Mouse (Mus musculus) erythroblast, embryonic 14.5 days (primary cell): Measurements from ENCODE around the gene Fam126a. TPM values are rescaled to one million over a fixed set of nuclear protein-coding genes. Genes with fewer than 3 reads are reported as not detected.

Source experiments
- H3K27me3 ChIP-seq: 2 replicates; pipeline ENCODE4 v1.6.1; 2012; ENCODE audit warnings: inconsistent platforms; ENCODE audit not compliant: control insufficient read depth
- H3K36me3 ChIP-seq: 2 replicates; pipeline ENCODE4 v1.6.1; 2012; ENCODE audit warnings: mild to moderate bottlenecking, inconsistent platforms; ENCODE audit not compliant: control insufficient read depth
- H3K4me1 ChIP-seq: 2 replicates; pipeline ENCODE4 v1.6.1; 2012; ENCODE audit warnings: inconsistent platforms; ENCODE audit not compliant: control insufficient read depth
- H3K4me3 ChIP-seq: replicated peaks from 2 replicates; pipeline ENCODE3; 2012; ENCODE audit warnings: moderate library complexity, mild to moderate bottlenecking, inconsistent platforms
- H3K9me3 ChIP-seq: 2 replicates; pipeline ENCODE4 v1.6.1; 2012; ENCODE audit warnings: low read length, inconsistent platforms, mixed read lengths; ENCODE audit not compliant: control insufficient read depth
- GATA1 ChIP-seq: IDR thresholded peaks from 2 replicates; pipeline ENCODE4 v1.6.1; 2012; ENCODE audit warnings: low read length, inconsistent platforms, mixed read lengths
- TAL1 ChIP-seq: IDR thresholded peaks from 3 replicates; pipeline ENCODE4 v1.6.1; 2012; ENCODE audit warnings: low read length, inconsistent platforms, mixed read lengths
- polyA plus RNA-seq: library from polyadenylated mRNA; stranded (reverse); fragments of >175 nt; gene quantifications from 2 replicates; pipeline ENCODE4 v1.2.3, GENCODE M21; 2012

The Fam126a gene
- polyA plus RNA-seq, 1 experiment = 3.5 TPM

DNA sequence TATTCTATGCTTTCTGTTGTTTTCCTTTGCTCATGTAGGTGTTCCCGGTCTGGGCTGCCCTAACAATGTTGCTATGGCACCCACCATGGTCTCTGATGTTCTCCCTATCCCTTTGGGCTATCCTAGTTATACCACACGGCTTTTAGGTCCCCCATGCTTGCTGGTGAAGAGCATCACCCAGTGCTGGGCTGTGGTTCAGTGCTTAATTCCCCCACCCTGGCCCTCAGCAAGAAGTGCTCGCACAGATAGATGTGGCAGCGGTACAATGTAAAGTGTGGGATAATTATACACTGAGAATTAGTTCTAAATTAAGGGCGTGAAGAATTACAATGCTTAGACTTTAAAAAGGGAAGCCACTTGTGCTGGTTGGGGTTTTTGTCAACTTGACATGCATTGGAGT lies 164.5 kb downstream of the Fam126a start:
- Histone ChIP-seq H3K4me3 (no peak overlapping the region), H3K27me3 (no peaks in the 10 kb centered on the region), H3K9me3 (no peaks in the 10 kb centered on the region), H3K36me3 (no peaks in the 10 kb centered on the region), H3K4me1 (no peaks in the 10 kb centered on the region)
- TF ChIP-seq GATA1 (no peak), TAL1 (no peak)

Other genes with a start within 250 kb of the Fam126a start
- gene Pus7, start 247.0 kb downstream of the Fam126a start, polyA plus RNA-seq = 0.17 TPM in 2 replicates
- 0.97 and 1.2 TPM in 2 replicates for gene Rint1, start 243.0 kb downstream of the Fam126a start, polyA plus RNA-seq
- gene Tomm7, start 186.5 kb downstream of the Fam126a start, polyA plus RNA-seq = 0.81 and 1.7 TPM in 2 replicates
- 0.42 TPM in 2 replicates for gene Klhl7, start 69.9 kb upstream of the Fam126a start, polyA plus RNA-seq
- gene Nupl2, start 134.3 kb upstream of the Fam126a start, polyA plus RNA-seq = 0.16 and 0.42 TPM in 2 replicates